Mouse (Mus musculus) spleen, postnatal 10 days (tissue): Measurements from ENCODE around the gene Ptpn22.

Source experiments
- DNase-seq, 2 experiments: peaks; one replicate each; pipeline ENCODE4 v3.0.0; 2021 to 2022; ENCODE audit warnings: low spot score in 2 of 2

Gene Ptpn22

GRCm38 (mm10) chr3:103925302-103925701 lies 65.7 kb downstream of the Ptpn22 start:
- DNase-seq, result no peak

GRCm38 (mm10) chr3:103927511-103927910 lies 67.9 kb downstream of the Ptpn22 start:
- DNase-seq, result peak in 1 of 2 experiments; percentile 65

DNA sequence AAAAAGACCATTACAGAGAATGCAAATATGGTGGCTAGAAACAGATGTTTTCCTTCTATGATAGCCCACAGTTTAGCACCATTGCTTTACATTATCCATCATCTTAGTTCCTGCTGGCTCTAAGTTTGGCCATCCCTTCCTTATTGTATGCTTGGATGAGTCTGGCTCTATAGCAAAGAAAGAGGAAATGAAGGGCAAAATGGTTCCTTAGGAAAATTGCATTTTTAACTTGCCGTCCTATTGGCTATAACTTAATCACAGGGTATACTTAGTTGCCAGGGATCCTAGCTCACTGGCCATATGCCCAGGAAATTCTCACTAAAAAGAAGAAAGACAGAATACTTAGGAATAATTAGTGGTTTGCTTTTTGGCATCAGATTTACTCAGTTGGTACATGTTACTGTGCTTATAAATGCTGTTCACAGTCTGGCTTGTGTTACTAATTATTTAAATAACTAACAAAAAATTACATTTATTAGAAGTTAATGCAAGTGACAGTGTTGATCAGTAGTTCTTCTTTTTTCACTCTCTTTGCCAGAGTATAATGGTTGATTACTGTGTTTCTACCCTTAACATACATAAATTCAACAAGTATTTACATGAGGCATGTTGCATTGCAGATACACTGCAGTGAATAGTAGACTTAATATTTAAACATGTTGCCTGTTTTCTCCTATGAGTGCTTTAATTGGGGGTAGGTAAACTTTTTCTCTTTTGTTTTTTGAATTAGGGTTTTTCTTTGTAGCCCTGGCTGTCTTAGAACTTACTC lies 85.4 kb downstream of the Ptpn22 start:
- DNase-seq, result no peak

DNA sequence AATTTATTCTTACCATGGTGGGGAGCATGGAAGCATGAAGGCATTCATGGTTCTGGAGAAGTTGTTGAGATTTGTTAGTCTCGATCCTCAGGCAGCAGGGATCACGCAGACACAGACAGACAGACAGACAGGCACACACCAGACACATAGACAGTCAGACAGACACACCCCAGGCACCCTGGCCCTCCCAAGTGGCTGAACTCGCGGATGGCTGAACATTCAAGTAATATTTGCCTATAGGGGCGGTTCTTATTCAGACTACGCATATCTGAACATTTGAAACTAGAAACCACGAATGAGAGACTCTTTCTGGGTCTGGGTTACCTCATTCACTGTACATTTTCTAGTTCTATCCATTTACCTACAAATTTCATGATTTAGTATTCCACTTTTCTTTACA lies 89.1 kb downstream of the Ptpn22 start:
- no peak for DNase-seq

GRCm38 (mm10) chr3:103960622-103961021 lies 101.0 kb downstream of the Ptpn22 start:
- no peak for DNase-seq
